Mouse (Mus musculus): ENCODE measurements at regions not wholly inside any gene's neighbourhood (a gene's known extent, or its start where the extent isn't known, plus 50 kb on each side); places are given as distances from the start of the nearest gene placed in this dataset.

- no peak overlapping the region for H3K4me3 ChIP-seq (ENCODE audit: low read depth, low read length)
- H3K9me3 ChIP-seq (ENCODE audit: control insufficient read depth, low read length) = no peaks in the 10 kb centered on the region
- H3K4me2 ChIP-seq (ENCODE audit: low read depth, low read length) = no peak overlapping the region
- ATAC-seq (ENCODE audit: low read depth) = no peak
- no peaks in the 10 kb centered on the region for H3K36me3 ChIP-seq (ENCODE audit: control insufficient read depth, insufficient read depth, low read length)
- H3K27ac ChIP-seq (replicated peaks; ENCODE audit: low read depth, low read length) = no peak overlapping the region
- peak; percentile 53 for DNase-seq (ENCODE audit: low spot score)
- H3K27me3 ChIP-seq (replicated peaks; ENCODE audit: control insufficient read depth, insufficient read depth, low read length) = no peaks in the 10 kb centered on the region
- WGBS = 64% methylated on average over 3 of the region's 3 CpGs
- H3K4me1 ChIP-seq (ENCODE audit: control insufficient read depth, insufficient read depth, low read length) = no peaks in the 10 kb centered on the region
- H3K9ac ChIP-seq (ENCODE audit: low read depth, low read length) = no peak overlapping the region
These were observed 82.2 kb upstream of the Eif4g2 start for GRCm38 (mm10) chr7:111164994-111165393.

GRCm38 (mm10) chr7:111164276-111164675 lies 81.4 kb upstream of the Eif4g2 start:
- Histone ChIP-seq H3K4me2 (ENCODE audit: low read depth, low read length) (no peak overlapping the region), H3K36me3 (ENCODE audit: control insufficient read depth, insufficient read depth, low read length) (no peaks in the 10 kb centered on the region), H3K9me3 (ENCODE audit: control insufficient read depth, low read length) (no peaks in the 10 kb centered on the region), H3K27me3 (replicated peaks; ENCODE audit: control insufficient read depth, insufficient read depth, low read length) (no peaks in the 10 kb centered on the region), H3K4me3 (ENCODE audit: low read depth, low read length) (no peak overlapping the region), H3K4me1 (ENCODE audit: control insufficient read depth, insufficient read depth, low read length) (peaks cover under 1% of the 10 kb centered on the region; the same call in 1 of the 2 replicates), H3K9ac (ENCODE audit: low read depth, low read length) (no peak overlapping the region), H3K27ac (replicated peaks; ENCODE audit: low read depth, low read length) (no peak overlapping the region)
- 77% methylated on average over 3 of the region's 3 CpGs for WGBS
- no peak for ATAC-seq (ENCODE audit: low read depth)
- DNase-seq (ENCODE audit: low spot score) = no peak

- 45% methylated on average over 3 of the region's 3 CpGs for WGBS
- no peak overlapping the region for H3K27ac ChIP-seq (replicated peaks; ENCODE audit: low read depth, low read length)
- ATAC-seq (ENCODE audit: low read depth) = no peak
- no peaks in the 10 kb centered on the region for H3K27me3 ChIP-seq (replicated peaks; ENCODE audit: control insufficient read depth, insufficient read depth, low read length)
- no peak overlapping the region for H3K4me2 ChIP-seq (ENCODE audit: low read depth, low read length)
- no peak overlapping the region for H3K4me3 ChIP-seq (ENCODE audit: low read depth, low read length)
- no peak for DNase-seq (ENCODE audit: low spot score)
- H3K4me1 ChIP-seq (ENCODE audit: control insufficient read depth, insufficient read depth, low read length) = peaks cover 5% of the 10 kb centered on the region; the same call in 1 of the 2 replicates
- H3K9me3 ChIP-seq (ENCODE audit: control insufficient read depth, low read length) = no peaks in the 10 kb centered on the region
- no peak overlapping the region for H3K9ac ChIP-seq (ENCODE audit: low read depth, low read length)
- H3K36me3 ChIP-seq (ENCODE audit: control insufficient read depth, insufficient read depth, low read length) = no peaks in the 10 kb centered on the region
These were observed 81.0 kb upstream of the Eif4g2 start for GRCm38 (mm10) chr7:111163861-111164260.

- Histone ChIP-seq H3K9ac (ENCODE audit: low read depth, low read length) (no peak overlapping the region), H3K27me3 (replicated peaks; ENCODE audit: control insufficient read depth, insufficient read depth, low read length) (no peaks in the 10 kb centered on the region), H3K4me1 (ENCODE audit: control insufficient read depth, insufficient read depth, low read length) (peaks cover 8% of the 10 kb centered on the region), H3K27ac (replicated peaks; ENCODE audit: low read depth, low read length) (no peak overlapping the region), H3K4me2 (ENCODE audit: low read depth, low read length) (no peak overlapping the region), H3K36me3 (ENCODE audit: control insufficient read depth, insufficient read depth, low read length) (no peaks in the 10 kb centered on the region), H3K4me3 (ENCODE audit: low read depth, low read length) (no peak overlapping the region), H3K9me3 (ENCODE audit: control insufficient read depth, low read length) (no peaks in the 10 kb centered on the region)
- 67% methylated on average over 8 of the region's 8 CpGs for WGBS
- DNase-seq (ENCODE audit: low spot score) (no peak), ATAC-seq (ENCODE audit: low read depth) (no peak)
These were observed 80.5 kb upstream of the Eif4g2 start for GRCm38 (mm10) chr7:111163321-111163720.

DNA sequence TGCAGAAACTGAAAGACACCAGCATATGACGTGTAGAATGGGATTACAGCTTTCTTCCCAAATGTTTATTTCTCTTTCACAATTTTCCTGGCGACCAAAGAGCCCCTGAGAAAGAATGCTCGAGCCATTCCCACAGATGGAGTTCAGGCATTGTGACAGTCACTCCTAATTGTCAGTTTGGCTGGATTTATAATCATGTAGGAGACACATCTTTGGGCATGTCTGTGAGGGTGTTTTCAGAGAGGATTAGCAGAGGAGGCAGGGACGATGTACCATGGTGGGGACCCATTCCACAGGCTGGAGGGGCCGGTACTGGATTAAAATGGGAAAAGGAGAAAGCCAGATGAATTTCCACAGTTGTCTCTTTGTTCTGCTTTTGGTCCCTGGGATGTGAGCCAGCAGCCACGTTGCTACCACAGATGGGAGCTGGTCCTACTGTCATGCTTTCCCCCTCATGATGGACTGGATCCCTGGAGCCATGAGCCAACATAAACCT lies 76.0 kb upstream of the Eif4g2 start:
- Histone ChIP-seq H3K27ac (replicated peaks; ENCODE audit: low read depth, low read length) (peak overlapping the region; percentile 50), H3K4me3 (ENCODE audit: low read depth, low read length) (no peak overlapping the region), H3K36me3 (ENCODE audit: control insufficient read depth, insufficient read depth, low read length) (no peaks in the 10 kb centered on the region), H3K9me3 (ENCODE audit: control insufficient read depth, low read length) (no peaks in the 10 kb centered on the region), H3K4me2 (ENCODE audit: low read depth, low read length) (no peak overlapping the region), H3K4me1 (ENCODE audit: control insufficient read depth, insufficient read depth, low read length) (peaks cover 28% of the 10 kb centered on the region), H3K27me3 (replicated peaks; ENCODE audit: control insufficient read depth, insufficient read depth, low read length) (no peaks in the 10 kb centered on the region), H3K9ac (ENCODE audit: low read depth, low read length) (no peak overlapping the region)
- DNase-seq (ENCODE audit: low spot score) (peak; percentile 34), ATAC-seq (ENCODE audit: low read depth) (no peak)
- 43% methylated on average over 6 of the region's 6 CpGs for WGBS

DNA sequence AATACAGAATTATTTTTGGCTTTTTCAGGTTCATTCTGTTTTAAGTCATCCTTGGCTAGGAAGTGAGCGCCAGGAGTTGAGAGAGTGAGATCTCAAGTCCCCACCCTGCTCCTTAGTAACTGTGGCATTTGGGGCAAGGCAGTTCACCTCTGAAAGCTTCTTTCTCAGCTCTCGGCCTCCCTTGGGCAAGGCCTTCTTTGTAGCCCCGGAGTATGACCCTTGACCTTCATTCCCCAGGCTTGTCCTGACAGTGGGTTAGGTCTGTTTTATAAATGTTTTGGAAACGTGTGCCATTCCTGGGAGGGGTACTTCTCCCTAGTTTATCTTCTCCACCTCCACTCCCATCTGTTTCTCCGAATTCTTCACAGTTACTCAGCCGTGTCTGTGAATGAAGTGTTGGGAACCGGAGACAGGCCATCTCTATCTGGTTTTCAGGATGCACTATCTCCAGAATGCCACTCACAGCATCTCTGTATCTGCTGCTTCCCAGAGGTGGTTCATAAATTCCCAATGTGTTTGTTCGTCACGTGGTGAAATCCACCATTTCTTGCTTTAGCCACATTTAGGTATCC lies 75.0 kb upstream of the Eif4g2 start:
- no peaks in the 10 kb centered on the region for H3K27me3 ChIP-seq (replicated peaks; ENCODE audit: control insufficient read depth, insufficient read depth, low read length)
- WGBS = 40% methylated on average over 9 of the region's 9 CpGs
- peak overlapping the region; percentile 84 for H3K27ac ChIP-seq (replicated peaks; ENCODE audit: low read depth, low read length)
- peaks cover 28% of the 10 kb centered on the region for H3K4me1 ChIP-seq (ENCODE audit: control insufficient read depth, insufficient read depth, low read length)
- no peaks in the 10 kb centered on the region for H3K9me3 ChIP-seq (ENCODE audit: control insufficient read depth, low read length)
- peak overlapping the region; percentile 44 for H3K4me2 ChIP-seq (ENCODE audit: low read depth, low read length)
- H3K9ac ChIP-seq (ENCODE audit: low read depth, low read length) = peak overlapping the region; percentile 37; the same call in 1 of the 2 replicates
- H3K4me3 ChIP-seq (ENCODE audit: low read depth, low read length) = no peak overlapping the region
- no peak for DNase-seq (ENCODE audit: low spot score)
- H3K36me3 ChIP-seq (ENCODE audit: control insufficient read depth, insufficient read depth, low read length) = no peaks in the 10 kb centered on the region
- ATAC-seq (ENCODE audit: low read depth) = no peak

- Histone ChIP-seq H3K9ac (ENCODE audit: low read depth, low read length) (peak overlapping the region; percentile 37; the same call in 1 of the 2 replicates), H3K36me3 (ENCODE audit: control insufficient read depth, insufficient read depth, low read length) (no peaks in the 10 kb centered on the region), H3K4me3 (ENCODE audit: low read depth, low read length) (no peak overlapping the region), H3K27me3 (replicated peaks; ENCODE audit: control insufficient read depth, insufficient read depth, low read length) (no peaks in the 10 kb centered on the region), H3K4me2 (ENCODE audit: low read depth, low read length) (peak overlapping the region; percentile 44), H3K4me1 (ENCODE audit: control insufficient read depth, insufficient read depth, low read length) (peaks cover 28% of the 10 kb centered on the region), H3K9me3 (ENCODE audit: control insufficient read depth, low read length) (no peaks in the 10 kb centered on the region), H3K27ac (replicated peaks; ENCODE audit: low read depth, low read length) (peak overlapping the region; percentile 84)
- peak; percentile 62 for ATAC-seq (ENCODE audit: low read depth)
- WGBS = 12% methylated on average over 6 of the region's 6 CpGs
- DNase-seq (ENCODE audit: low spot score) = peak; percentile 87
These were observed 74.5 kb upstream of the Eif4g2 start for GRCm38 (mm10) chr7:111157287-111157686.

GRCm38 (mm10) chr7:111156472-111157231 lies 73.8 kb upstream of the Eif4g2 start:
- peak overlapping the region; percentile 44 for H3K4me2 ChIP-seq (ENCODE audit: low read depth, low read length)
- no peak overlapping the region for H3K4me3 ChIP-seq (ENCODE audit: low read depth, low read length)
- H3K9me3 ChIP-seq (ENCODE audit: control insufficient read depth, low read length) = no peaks in the 10 kb centered on the region
- peak; percentile 88 for DNase-seq (ENCODE audit: low spot score)
- H3K27me3 ChIP-seq (replicated peaks; ENCODE audit: control insufficient read depth, insufficient read depth, low read length) = no peaks in the 10 kb centered on the region
- H3K9ac ChIP-seq (ENCODE audit: low read depth, low read length) = 0 out of 2 replicates have a peak overlapping the region, but pooled peaks have one; percentile 3
- WGBS = 27% methylated on average over 8 of the region's 8 CpGs
- peak; percentile 87 for ATAC-seq (ENCODE audit: low read depth)
- H3K27ac ChIP-seq (replicated peaks; ENCODE audit: low read depth, low read length) = peak overlapping the region; percentile 84
- no peaks in the 10 kb centered on the region for H3K36me3 ChIP-seq (ENCODE audit: control insufficient read depth, insufficient read depth, low read length)
- H3K4me1 ChIP-seq (ENCODE audit: control insufficient read depth, insufficient read depth, low read length) = peaks cover 28% of the 10 kb centered on the region

Measured in embryonic facial prominence, embryonic 14.5 days (tissue).